Mouse (Mus musculus) NIH3T3 (cell line): Measurements from ENCODE around the gene Gm13275.
"Not testable (repeated sequence)": the region's sequence is repeated elsewhere in the genome, so short reads cannot be mapped to it uniquely, and the experiment has no call there.

Experiments used
- DNase-seq: peaks from one replicate; pipeline ENCODE4 v3.0.0-alpha.2; 2012; ENCODE audit warnings: low read depth

The Gm13275 gene

GRCm38 (mm10) chr4:88797097-88797496 is 2.8 kb downstream of the Gm13275 start, which contains the start of gene Gm13279:
Gene Gm13279, plus strand, starts transcription at chr4:88797397.
- not testable (repeated sequence) for DNase-seq

GRCm38 (mm10) chr4:88799365-88799764 is 5.1 kb downstream of the Gm13275 start, which contains the start of gene Gm13285:
Gene Gm13285, plus strand, starts transcription at chr4:88799665.
- DNase-seq = not testable (repeated sequence)

- DNase-seq = not testable (repeated sequence)
These were observed 8.7 kb downstream of the Gm13275 start, which contains the start of gene Gm13287 for GRCm38 (mm10) chr4:88802954-88803353. Gene Gm13287, plus strand, starts transcription at chr4:88803254.

- not testable (repeated sequence) for DNase-seq
These were observed 10.9 kb downstream of the Gm13275 start, which contains the start of gene Gm13288 for GRCm38 (mm10) chr4:88805231-88805630. Gene Gm13288, plus strand, starts transcription at chr4:88805531.

- not testable (repeated sequence) for DNase-seq
These were observed 11.5 kb downstream of the Gm13275 start for GRCm38 (mm10) chr4:88805761-88806160.

- no peak for DNase-seq
These were observed 21.6 kb downstream of the Gm13275 start, which contains the start of gene Ifna7 for GRCm38 (mm10) chr4:88815928-88816327. Gene Ifna7, plus strand, starts transcription at chr4:88816228.

- DNase-seq = no peak
These were observed 25.4 kb downstream of the Gm13275 start, which contains the start of gene Ifna11 for GRCm38 (mm10) chr4:88819659-88820058. Gene Ifna11, plus strand, starts transcription at chr4:88819959.

GRCm38 (mm10) chr4:88822995-88823394 is 28.7 kb downstream of the Gm13275 start:
- peak; percentile 65 for DNase-seq

- not testable (repeated sequence) for DNase-seq
These were observed 32.8 kb downstream of the Gm13275 start, which contains the start of gene Ifna6 for GRCm38 (mm10) chr4:88827116-88827515. Gene Ifna6, plus strand, starts transcription at chr4:88827416.

GRCm38 (mm10) chr4:88830523-88830922 is 36.2 kb downstream of the Gm13275 start:
- peak; percentile 74 for DNase-seq

- not testable (repeated sequence) for DNase-seq
These were observed 40.9 kb downstream of the Gm13275 start, which contains the start of gene Ifna5 for GRCm38 (mm10) chr4:88835225-88835624. Gene Ifna5, plus strand, starts transcription at chr4:88835525.

GRCm38 (mm10) chr4:88838828-88839227 is 44.5 kb downstream of the Gm13275 start:
- DNase-seq = peak; percentile 65

GRCm38 (mm10) chr4:88840058-88840457 is 45.8 kb downstream of the Gm13275 start:
- DNase-seq = peak; percentile 11

GRCm38 (mm10) chr4:88841438-88841911 is 47.2 kb downstream of the Gm13275 start, which contains the start of gene Ifna4:
Gene Ifna4, plus strand, starts transcription at chr4:88841861.
- no peak for DNase-seq
